ENCODE assay signal across 16 mouse cellular contexts in genomic region chr17:65789576-65789975, GRCm38 (mm10).
"Had no signal": no experiment of that assay in that cellular context is flagged by ENCODE, and none has a peak within 500 bp of the region (broad histone marks: within the 10 kb centered on the region; RNA-seq: fewer than 3 reads in every experiment).

No protein-coding gene starts in this region.

- H3K4me3 ChIP-seq: heart, embryonic 10.5 days; heart, embryonic 12.5 days; hindbrain, embryonic 13.5 days; hindbrain, embryonic 15.5 days; kidney, embryonic 15.5 days; limb, embryonic 13.5 days; limb, embryonic 15.5 days; liver, embryonic 12.5 days had no signal

- DNase-seq: kidney, adult 11 months; kidney, adult 9 months; layer of hippocampus, adult 9-11 months; layer of hippocampus, postnatal 36 days had no signal

- H3K27ac ChIP-seq: heart, embryonic 10.5 days; hindbrain, embryonic 13.5 days; hindbrain, embryonic 15.5 days; hindbrain, postnatal 0 days; kidney, embryonic 15.5 days; kidney, postnatal 0 days; limb, embryonic 13.5 days; limb, embryonic 15.5 days; liver, embryonic 12.5 days; liver, embryonic 14.5 days had no signal

- ATAC-seq: hindbrain, postnatal 0 days; intestine, embryonic 16.5 days; liver, embryonic 12.5 days had no signal
